Mouse (Mus musculus): ENCODE results near the gene Gm11541. TPM values are rescaled to one million over a fixed set of nuclear protein-coding genes. Genes with fewer than 3 reads are reported as not detected.

Gene Gm11541
- total and polyA plus RNA-seq, 3 experiments: 0.17 TPM; not detected in 2

DNA sequence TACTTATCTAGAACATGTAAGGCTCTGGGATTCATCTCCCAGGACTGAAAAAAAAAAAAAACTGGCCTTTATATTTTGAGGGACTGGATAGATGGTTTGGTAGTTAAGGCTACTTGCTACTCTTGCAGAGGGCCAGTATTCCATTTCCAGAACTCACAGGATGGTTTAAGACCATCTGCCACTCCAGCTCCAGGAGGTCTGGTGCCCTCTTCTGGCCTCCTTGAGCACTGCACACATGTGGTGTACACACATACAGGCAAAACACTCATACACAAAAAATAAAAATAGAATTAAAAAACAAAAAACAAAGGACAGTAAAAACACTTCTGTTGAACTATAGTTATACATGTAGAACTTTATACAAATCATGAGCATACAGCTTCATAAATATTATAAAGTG, 23.7 kb downstream of the Gm11541 start:
- Histone ChIP-seq H3K36me3 (replicated peaks in 1 of 2; ENCODE audit: control insufficient read depth in 1 of 2, insufficient read depth in 1 of 2, low read length in 1 of 2) (no peaks in the 10 kb centered on the region), H3K4me3 (replicated peaks in 1 of 3; ENCODE audit: low read depth in 2 of 3, low read length in 2 of 3, poor library complexity in 1 of 3) (no peak overlapping the region), H3K9me3 (replicated peaks; ENCODE audit: low read length) (peaks cover 2% of the 10 kb centered on the region), H3K27me3 (replicated peaks) (no peaks in the 10 kb centered on the region), H3K4me2 (ENCODE audit: insufficient read depth, low read depth, poor library complexity, severe bottlenecking) (no peak overlapping the region), H3K9ac (ENCODE audit: insufficient read depth, low read depth) (no peak overlapping the region), H3K4me1 (ENCODE audit: control insufficient read depth in 1 of 2, insufficient read depth in 2 of 2) (peaks cover 10 to 31% of the 10 kb centered on the region in 2 experiments), H3K79me2 (replicated peaks; ENCODE audit: control insufficient read depth, extremely low read depth, insufficient read depth, poor library complexity, severe bottlenecking) (no peaks in the 10 kb centered on the region), H3K27ac (ENCODE audit: insufficient read depth, low read depth) (no peak overlapping the region)
- dilution Hi-C loops (cut with MboI; ENCODE audit: extremely low pct_ligation_motif_present, extremely low pct_unique_long_range_greater_than_20kb, low sequenced_read_pairs): no loop called here
- DNase-seq (ENCODE audit: extremely low read depth): no peak
- in situ Hi-C loops (cut with MboI; ENCODE audit: low pct_ligation_motif_present, low pct_unique_long_range_greater_than_20kb, low sequenced_read_pairs): no loop called here
- TF ChIP-seq USF1 (IDR thresholded peaks at IDR 0.05; ENCODE audit: low read depth, low read length) (no peak), CTCF (conservative IDR thresholded peaks at IDR 0.05 in 1 of 2, IDR thresholded peaks at IDR 0.05 in 1 of 2; ENCODE audit: low read depth in 2 of 2, low read length in 2 of 2) (peak in 1 of 2 experiments; percentile 30; a peak in 2 of 4 replicates)

DNA sequence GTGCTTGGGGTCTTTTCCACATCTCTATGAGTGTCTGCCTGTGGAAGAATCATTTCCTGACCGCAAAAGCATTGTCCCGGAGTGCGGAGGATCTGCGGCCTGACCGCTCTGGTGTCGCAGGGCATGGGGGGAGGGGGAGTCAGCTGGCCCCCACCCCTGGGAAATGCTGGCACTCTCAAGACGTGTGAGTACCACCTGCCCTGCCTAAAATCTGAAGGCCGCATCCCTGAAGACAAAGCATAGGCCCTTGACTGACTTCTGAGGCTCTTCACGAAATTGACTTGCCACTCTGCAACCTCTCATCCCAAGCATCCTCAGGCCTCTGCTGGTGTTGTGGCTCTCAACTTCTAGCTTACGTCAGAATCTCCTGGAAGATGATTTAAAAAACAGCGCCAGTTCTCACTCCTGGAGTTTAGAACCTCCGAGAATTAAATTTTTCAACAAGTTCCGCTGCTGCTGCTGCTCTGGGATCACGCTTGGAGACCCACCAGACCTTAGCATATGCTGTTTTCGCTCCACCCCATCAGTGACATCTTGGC, 26.6 kb downstream of the Gm11541 start:
- in situ Hi-C loops (cut with MboI; ENCODE audit: low pct_ligation_motif_present, low pct_unique_long_range_greater_than_20kb, low sequenced_read_pairs): no loop called here

DNA sequence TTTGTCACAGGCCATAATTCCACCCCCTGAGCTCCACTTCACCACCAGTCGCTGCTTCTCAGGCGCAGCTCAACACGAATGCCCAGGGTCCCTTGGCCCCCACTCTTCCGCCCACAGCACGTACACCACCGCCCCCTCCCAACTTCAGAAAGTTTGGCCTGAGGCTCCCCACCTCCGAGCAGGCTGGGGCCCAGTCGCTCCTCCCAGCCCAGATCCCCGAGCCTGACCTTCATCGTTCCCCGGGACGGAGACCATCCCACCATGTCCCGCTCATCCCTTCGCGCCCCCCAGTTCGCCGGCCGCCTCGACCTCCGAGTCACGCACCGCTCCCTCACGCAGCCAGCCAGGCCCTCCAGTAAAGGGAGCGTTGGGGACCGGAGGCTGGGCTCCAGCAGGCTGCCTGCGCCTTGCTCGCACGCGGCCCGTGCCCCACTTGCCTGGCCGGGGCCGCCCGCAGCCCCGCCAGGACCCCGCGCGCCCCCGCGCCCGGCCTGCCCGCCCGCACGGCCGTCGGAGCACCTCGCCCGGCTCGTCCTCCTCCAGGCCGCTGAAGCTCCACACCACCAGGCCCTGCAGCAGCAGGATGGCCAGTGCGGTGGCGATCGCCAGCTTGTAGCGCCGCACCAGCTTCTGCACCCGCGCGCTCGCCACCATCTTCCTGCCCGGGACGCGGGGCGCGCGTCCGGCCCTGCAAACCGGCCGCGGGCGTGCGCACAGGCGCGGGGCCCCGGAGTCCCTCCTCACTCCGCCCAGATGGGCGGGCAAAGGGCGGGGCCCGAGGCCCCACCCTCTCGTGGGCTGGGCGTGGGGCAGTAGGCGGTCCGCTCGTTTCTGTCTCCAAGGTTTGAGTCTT, 27.3 kb downstream of the Gm11541 start, which contains the start of gene Xylt2:
TSS of gene Xylt2 (minus strand) at position 762 of the 853 bp plus-strand sequence.
- Histone ChIP-seq H3K4me2 (ENCODE audit: insufficient read depth, low read depth, poor library complexity, severe bottlenecking) (peak within 1 kb of the TSS; percentile 82), H3K27me3 (replicated peaks) (no peaks in the 10 kb centered on the region), H3K9ac (ENCODE audit: insufficient read depth, low read depth) (peak within 1 kb of the TSS; percentile 83), H3K4me1 (ENCODE audit: control insufficient read depth in 1 of 2, insufficient read depth in 2 of 2) (peaks cover 12 to 29% of the 10 kb centered on the region in 2 experiments), H3K4me3 (replicated peaks in 1 of 3; ENCODE audit: low read depth in 2 of 3, low read length in 2 of 3, poor library complexity in 1 of 3) (peak within 1 kb of the TSS; percentile 77 to 95 (median 81)), H3K36me3 (replicated peaks in 1 of 2; ENCODE audit: control insufficient read depth in 1 of 2, insufficient read depth in 1 of 2, low read length in 1 of 2) (peaks cover 0 to 23% of the 10 kb centered on the region in 2 experiments), H3K9me3 (replicated peaks; ENCODE audit: low read length) (peaks cover 2% of the 10 kb centered on the region), H3K27ac (ENCODE audit: insufficient read depth, low read depth) (no peak within 1 kb of the TSS), H3K79me2 (replicated peaks; ENCODE audit: control insufficient read depth, extremely low read depth, insufficient read depth, poor library complexity, severe bottlenecking) (no peaks in the 10 kb centered on the region)
- in situ Hi-C loops (cut with MboI; ENCODE audit: low pct_ligation_motif_present, low pct_unique_long_range_greater_than_20kb, low sequenced_read_pairs) (no loop called here), dilution Hi-C loops (cut with MboI; ENCODE audit: extremely low pct_ligation_motif_present, extremely low pct_unique_long_range_greater_than_20kb, low sequenced_read_pairs) (no loop called here)
- TF ChIP-seq HCFC1 (IDR thresholded peaks at IDR 0.05; ENCODE audit: low read depth, low read length) (no peak), SIN3A (IDR thresholded peaks at IDR 0.05; ENCODE audit: low read length) (peak; percentile 20; the same call in 1 of the 2 replicates), E2F4 (IDR thresholded peaks at IDR 0.05; ENCODE audit: insufficient replicate concordance, low read depth, low read length) (no peak), MAX (IDR thresholded peaks at IDR 0.05; ENCODE audit: low read length) (0 out of 2 replicates have a peak, but pooled peaks have one; percentile 9), MEF2A (IDR thresholded peaks at IDR 0.05; ENCODE audit: borderline replicate concordance, low read depth, low read length) (peak; percentile 58; the same call in 1 of the 2 replicates), NELFE (IDR thresholded peaks at IDR 0.05; ENCODE audit: low read depth, low read length) (peak; percentile 84), ELF1 (IDR thresholded peaks at IDR 0.05; ENCODE audit: low read depth, low read length) (peak; percentile 60), IRF4 (IDR thresholded peaks at IDR 0.05; ENCODE audit: low read depth, low read length) (peak; percentile 37; the same call in 1 of the 2 replicates), NRF1 (IDR thresholded peaks at IDR 0.05; ENCODE audit: low read depth, low read length) (peak; percentile 81), RAD21 (IDR thresholded peaks at IDR 0.05; ENCODE audit: low read depth, low read length) (no peak), CHD2 (IDR thresholded peaks at IDR 0.05; ENCODE audit: low read length) (no peak), MXI1 (IDR thresholded peaks at IDR 0.05; ENCODE audit: low read depth, low read length) (peak; percentile 67), POLR2A (IDR thresholded peaks at IDR 0.05; ENCODE audit: low read depth, low read length) (peak; percentile 89), TCF12 (IDR thresholded peaks at IDR 0.05; ENCODE audit: low read depth, low read length) (peak; percentile 76), ZMIZ1 (IDR thresholded peaks at IDR 0.05; ENCODE audit: low read depth, low read length) (peak; percentile 89; the same call in 1 of the 2 replicates), UBTF (IDR thresholded peaks at IDR 0.05; ENCODE audit: low read depth, low read length) (no peak), MYC (IDR thresholded peaks at IDR 0.05; ENCODE audit: low read depth, low read length) (0 out of 2 replicates have a peak, but pooled peaks have one; percentile 12), BHLHE40 (IDR thresholded peaks at IDR 0.05; ENCODE audit: low read depth, low read length) (no peak; the same call in 1 of the 2 replicates)
- peak; percentile 89 for DNase-seq (ENCODE audit: extremely low read depth)

More for the DNA sequence above, 26.6 kb downstream of the Gm11541 start:
- peak overlapping the region; percentile 25; the same call in 1 of the 2 replicates for H3K9ac ChIP-seq (ENCODE audit: insufficient read depth, low read depth)
- no peak for DNase-seq (ENCODE audit: extremely low read depth)
- H3K4me1 ChIP-seq (ENCODE audit: control insufficient read depth in 1 of 2, insufficient read depth in 2 of 2): peaks cover 12 to 29% of the 10 kb centered on the region in 2 experiments
- H3K36me3 ChIP-seq (replicated peaks in 1 of 2; ENCODE audit: control insufficient read depth in 1 of 2, insufficient read depth in 1 of 2, low read length in 1 of 2): peaks cover 0 to 19% of the 10 kb centered on the region in 2 experiments
- TF ChIP-seq MAZ (IDR thresholded peaks at IDR 0.05; ENCODE audit: low read depth, low read length): peak; percentile 60; the same call in 1 of the 2 replicates
- TF ChIP-seq BHLHE40 (IDR thresholded peaks at IDR 0.05; ENCODE audit: low read depth, low read length): no peak
- H3K9me3 ChIP-seq (replicated peaks; ENCODE audit: low read length): peaks cover 2% of the 10 kb centered on the region
- peak overlapping the region; percentile 77 to 95 (median 81) for H3K4me3 ChIP-seq (replicated peaks in 1 of 3; ENCODE audit: low read depth in 2 of 3, low read length in 2 of 3, poor library complexity in 1 of 3)
- H3K79me2 ChIP-seq (replicated peaks; ENCODE audit: control insufficient read depth, extremely low read depth, insufficient read depth, poor library complexity, severe bottlenecking): no peaks in the 10 kb centered on the region
- H3K4me2 ChIP-seq (ENCODE audit: insufficient read depth, low read depth, poor library complexity, severe bottlenecking): peak overlapping the region; percentile 74
- H3K27me3 ChIP-seq (replicated peaks): no peaks in the 10 kb centered on the region
- dilution Hi-C loops (cut with MboI; ENCODE audit: extremely low pct_ligation_motif_present, extremely low pct_unique_long_range_greater_than_20kb, low sequenced_read_pairs): no loop called here
- no peak overlapping the region for H3K27ac ChIP-seq (ENCODE audit: insufficient read depth, low read depth)

Measured in CH12.LX (cell line).